Mouse (Mus musculus): ENCODE data around the gene Mab21l3. TPM values are rescaled to one million over a fixed set of nuclear protein-coding genes. Genes with fewer than 3 reads are reported as not detected.
"Not testable (repeated sequence)": the region's sequence is repeated elsewhere in the genome, so short reads cannot be mapped to it uniquely, and the experiment has no call there.

Mab21l3 gene
- polyA plus RNA-seq, 1 experiment from 2014 or later = 0.71 TPM

DNA sequence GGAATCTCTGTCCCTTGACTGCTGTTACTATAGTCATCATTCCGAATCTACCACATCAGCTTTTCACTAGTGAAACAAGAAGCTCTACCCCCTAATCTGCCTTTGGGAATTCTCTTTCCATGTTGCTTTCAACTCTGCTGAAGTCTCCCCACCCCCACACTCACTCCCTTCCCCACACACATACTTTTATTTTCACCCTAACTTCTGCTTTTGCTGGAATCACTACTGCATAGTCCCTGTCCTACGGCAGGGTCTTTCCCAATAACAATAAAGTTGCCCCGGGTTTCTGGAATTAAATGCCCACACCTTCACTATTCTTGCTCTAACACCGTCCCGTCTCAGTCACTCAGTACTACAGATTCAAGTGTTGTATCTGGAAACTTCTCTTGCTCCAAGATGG lies 12.2 kb downstream of the Mab21l3 start:
- Histone ChIP-seq H3K27ac (0 out of 2 replicates have a peak overlapping the region, but pooled peaks have one; percentile 45), H3K4me3 (no peak overlapping the region), H3K9me3 (replicated peaks) (no peaks in the 10 kb centered on the region), H3K9ac (no peak overlapping the region), H3K4me1 (peaks cover 20% of the 10 kb centered on the region), H3K27me3 (no peaks in the 10 kb centered on the region; the same call in 1 of the 2 replicates), H3K36me3 (no peaks in the 10 kb centered on the region), H3K4me2 (replicated peaks) (peak overlapping the region; percentile 44)
- peak; percentile 14; the same call in 1 of the 2 replicates for ATAC-seq (ENCODE audit: low FRiP score)
- WGBS = 72% methylated on average over 5 of the region's 5 CpGs

DNA sequence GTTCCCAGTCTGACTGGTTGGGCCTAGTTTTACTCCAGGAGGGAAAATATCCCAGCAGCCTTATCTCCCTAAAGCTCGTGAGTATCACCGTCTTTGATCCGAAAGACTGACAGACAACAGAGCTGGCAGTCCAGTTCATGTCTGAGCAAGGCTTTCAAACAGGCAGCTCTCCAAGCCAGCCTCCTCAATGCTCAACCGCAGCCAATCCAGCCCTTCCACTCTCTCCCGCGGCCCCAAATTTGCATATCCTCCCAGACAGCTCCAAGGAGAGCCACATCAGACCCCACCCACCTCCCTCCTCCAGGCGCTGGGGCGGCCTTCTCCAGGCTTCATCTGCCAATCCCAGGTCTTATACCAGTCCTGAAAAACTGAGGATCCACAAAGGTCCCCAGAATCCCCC lies 12.7 kb downstream of the Mab21l3 start:
- H3K4me2 ChIP-seq (replicated peaks) = peak overlapping the region; percentile 44
- 2% methylated on average over 8 of the region's 8 CpGs for WGBS

DNA sequence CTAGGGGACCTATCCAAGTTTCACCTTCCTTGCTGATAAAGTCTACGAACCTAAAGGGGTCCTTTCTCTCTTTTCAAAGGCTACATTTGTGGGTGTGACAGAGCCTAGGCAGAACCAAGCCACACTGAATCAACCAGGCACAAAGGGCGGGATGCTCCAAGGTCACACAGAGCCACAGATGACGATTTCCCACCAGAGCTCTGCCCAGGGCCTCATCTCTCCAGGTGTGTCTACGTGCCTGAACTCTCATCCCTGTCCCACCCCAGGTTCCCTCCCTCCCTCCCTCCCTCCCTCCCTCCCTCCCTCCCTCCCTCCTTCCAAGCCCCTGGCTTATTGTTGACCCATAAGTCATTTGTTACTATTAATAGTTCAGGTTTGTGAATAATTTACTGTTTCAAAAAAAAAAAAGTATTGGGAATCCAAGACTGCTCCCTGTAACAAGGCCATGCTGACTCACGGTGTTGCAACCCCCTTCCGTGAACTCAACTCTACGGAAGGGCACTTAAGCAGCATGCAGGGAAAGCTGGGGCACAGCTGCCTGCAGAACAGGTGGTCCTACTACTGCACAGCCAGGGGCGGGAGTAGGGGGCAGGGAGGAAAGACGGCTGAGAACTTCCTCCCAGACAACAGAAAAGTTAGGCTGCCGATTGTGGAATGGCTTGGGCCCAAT lies 17.4 kb downstream of the Mab21l3 start:
- no peak overlapping the region for H3K4me2 ChIP-seq (replicated peaks)
- no peak for ATAC-seq (ENCODE audit: low FRiP score)
- H3K4me3 ChIP-seq = no peak overlapping the region

More for the DNA sequence above, 12.7 kb downstream of the Mab21l3 start:
- no peaks in the 10 kb centered on the region; the same call in 1 of the 2 replicates for H3K27me3 ChIP-seq
- no peaks in the 10 kb centered on the region for H3K9me3 ChIP-seq (replicated peaks)
- peak overlapping the region; percentile 32; the same call in 1 of the 2 replicates for H3K9ac ChIP-seq
- no peaks in the 10 kb centered on the region for H3K36me3 ChIP-seq
- ATAC-seq (ENCODE audit: low FRiP score) = peak; percentile 92
- no peak overlapping the region for H3K4me3 ChIP-seq
- H3K4me1 ChIP-seq = peaks cover 21% of the 10 kb centered on the region
- 0 out of 2 replicates have a peak overlapping the region, but pooled peaks have one; percentile 45 for H3K27ac ChIP-seq

GRCm38 (mm10) chr3:101829881-101830616 lies 18.7 kb downstream of the Mab21l3 start:
- no peak for ATAC-seq (ENCODE audit: low FRiP score)
- H3K27me3 ChIP-seq = no peaks in the 10 kb centered on the region; the same call in 1 of the 2 replicates
- H3K4me1 ChIP-seq = peaks cover 13% of the 10 kb centered on the region
- no peak overlapping the region for H3K9ac ChIP-seq
- no peak overlapping the region for H3K4me2 ChIP-seq (replicated peaks)
- H3K36me3 ChIP-seq = no peaks in the 10 kb centered on the region
- no peak overlapping the region for H3K4me3 ChIP-seq
- H3K9me3 ChIP-seq (replicated peaks) = no peaks in the 10 kb centered on the region
- 73% methylated on average over 10 of the region's 10 CpGs for WGBS
- H3K27ac ChIP-seq = no peak overlapping the region

More for the DNA sequence above, 17.4 kb downstream of the Mab21l3 start:
- H3K9me3 ChIP-seq (replicated peaks) = no peaks in the 10 kb centered on the region
- H3K27ac ChIP-seq = no peak overlapping the region
- H3K36me3 ChIP-seq = no peaks in the 10 kb centered on the region
- peaks cover 24% of the 10 kb centered on the region for H3K4me1 ChIP-seq
- WGBS = 33% methylated on average over 10 of the region's 10 CpGs
- no peak overlapping the region for H3K9ac ChIP-seq
- no peaks in the 10 kb centered on the region; the same call in 1 of the 2 replicates for H3K27me3 ChIP-seq

GRCm38 (mm10) chr3:101828595-101828994 lies 20.2 kb downstream of the Mab21l3 start:
- no peaks in the 10 kb centered on the region; the same call in 1 of the 2 replicates for H3K27me3 ChIP-seq
- H3K36me3 ChIP-seq = no peaks in the 10 kb centered on the region
- no peaks in the 10 kb centered on the region for H3K9me3 ChIP-seq (replicated peaks)
- no peak overlapping the region for H3K4me3 ChIP-seq
- no peak overlapping the region for H3K9ac ChIP-seq
- WGBS = 51% methylated on average over 3 of the region's 3 CpGs
- H3K27ac ChIP-seq = no peak overlapping the region
- H3K4me2 ChIP-seq (replicated peaks) = no peak overlapping the region
- no peak for ATAC-seq (ENCODE audit: low FRiP score)
- H3K4me1 ChIP-seq = peaks cover 13% of the 10 kb centered on the region

DNA sequence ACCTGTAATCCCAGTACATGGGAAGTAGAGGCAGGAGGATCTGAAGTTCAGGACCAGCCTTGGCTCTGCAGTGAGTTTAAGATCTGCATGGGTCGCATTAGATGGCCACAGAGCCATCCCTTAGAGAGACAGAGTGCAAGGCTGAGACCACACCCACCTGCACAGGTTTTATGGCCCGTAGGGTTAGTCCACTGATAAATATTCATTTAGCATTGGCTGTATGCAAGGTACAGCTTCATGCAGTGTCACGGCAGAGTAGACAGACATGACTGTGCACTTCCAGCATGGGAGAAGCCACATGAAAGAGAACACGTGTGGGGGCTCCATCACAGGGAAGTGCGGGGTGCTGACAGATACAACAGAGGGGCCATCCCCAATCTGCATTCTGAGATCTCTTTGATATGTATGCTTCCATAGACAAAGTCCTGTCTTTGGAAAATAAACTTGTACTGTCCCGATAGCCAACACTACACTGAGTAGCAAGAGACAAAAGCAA lies 21.5 kb downstream of the Mab21l3 start:
- no peaks in the 10 kb centered on the region for H3K36me3 ChIP-seq
- no peak overlapping the region for H3K27ac ChIP-seq
- peaks cover 13% of the 10 kb centered on the region for H3K4me1 ChIP-seq
- 83% methylated on average over 6 of the region's 6 CpGs for WGBS
- no peak overlapping the region for H3K4me3 ChIP-seq
- no peaks in the 10 kb centered on the region; the same call in 1 of the 2 replicates for H3K27me3 ChIP-seq
- no peaks in the 10 kb centered on the region for H3K9me3 ChIP-seq (replicated peaks)
- H3K9ac ChIP-seq = no peak overlapping the region
- ATAC-seq (ENCODE audit: low FRiP score) = no peak
- H3K4me2 ChIP-seq (replicated peaks) = no peak overlapping the region

DNA sequence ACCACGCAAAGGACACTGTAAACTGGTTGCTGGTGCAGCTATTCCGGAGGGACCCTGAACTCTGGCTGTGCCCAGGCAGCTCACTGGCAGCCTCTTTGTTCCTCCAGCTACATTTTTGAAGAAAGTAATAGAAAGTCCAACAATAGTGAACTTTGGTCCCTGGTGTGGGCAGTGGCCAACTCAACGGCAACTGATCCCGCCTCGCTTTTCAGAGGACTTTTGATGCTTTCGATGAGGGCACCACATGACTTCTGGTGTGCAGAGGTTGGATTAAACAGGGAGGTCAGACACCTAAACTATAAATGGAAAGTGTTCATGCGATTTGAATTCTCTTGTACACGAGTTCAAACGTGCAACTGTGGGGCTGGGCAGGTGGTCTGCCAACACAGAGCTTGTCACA lies 24.4 kb downstream of the Mab21l3 start:
- WGBS = 84% methylated on average over 9 of the region's 9 CpGs
- Histone ChIP-seq H3K4me1 (peaks cover 5% of the 10 kb centered on the region; the same call in 1 of the 2 replicates), H3K27ac (no peak overlapping the region), H3K9ac (no peak overlapping the region), H3K9me3 (replicated peaks) (no peaks in the 10 kb centered on the region), H3K4me2 (replicated peaks) (no peak overlapping the region), H3K4me3 (no peak overlapping the region), H3K27me3 (no peaks in the 10 kb centered on the region), H3K36me3 (no peaks in the 10 kb centered on the region)
- ATAC-seq (ENCODE audit: low FRiP score) = no peak

GRCm38 (mm10) chr3:101822052-101822451 lies 26.7 kb downstream of the Mab21l3 start:
- H3K27ac ChIP-seq = no peak overlapping the region
- H3K4me3 ChIP-seq = no peak overlapping the region
- WGBS = 77% methylated on average over 5 of the region's 5 CpGs
- H3K27me3 ChIP-seq = no peaks in the 10 kb centered on the region
- no peaks in the 10 kb centered on the region for H3K36me3 ChIP-seq
- no peak overlapping the region for H3K4me2 ChIP-seq (replicated peaks)
- no peaks in the 10 kb centered on the region for H3K4me1 ChIP-seq
- no peak for ATAC-seq (ENCODE audit: low FRiP score)
- H3K9ac ChIP-seq = no peak overlapping the region
- no peaks in the 10 kb centered on the region for H3K9me3 ChIP-seq (replicated peaks)

DNA sequence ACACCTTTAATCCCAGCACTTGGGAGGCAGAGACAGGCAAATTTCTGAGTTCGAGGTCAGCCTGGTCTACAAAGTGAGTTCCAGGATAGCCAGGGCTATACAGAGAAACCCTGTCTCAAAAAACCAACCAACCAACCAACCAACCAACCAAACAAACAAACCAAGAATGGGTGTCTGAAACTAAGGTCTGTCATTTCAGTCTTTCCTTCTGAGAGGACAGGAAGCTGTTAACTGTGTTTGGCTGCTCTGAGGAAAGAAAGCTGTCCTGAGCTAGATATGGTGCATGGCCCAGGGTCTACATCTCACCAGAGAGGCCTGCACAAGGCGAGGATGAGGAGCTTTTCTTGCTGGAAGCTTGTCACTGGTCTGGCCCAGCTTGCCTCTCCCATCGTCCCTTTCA lies 28.1 kb downstream of the Mab21l3 start:
- H3K27ac ChIP-seq; H3K36me3 ChIP-seq; ATAC-seq (ENCODE audit: low FRiP score); H3K9ac ChIP-seq; H3K27me3 ChIP-seq; H3K4me3 ChIP-seq; H3K4me2 ChIP-seq (replicated peaks); H3K9me3 ChIP-seq (replicated peaks); H3K4me1 ChIP-seq: not testable (repeated sequence)
- 74% methylated on average over 3 of the region's 3 CpGs for WGBS

DNA sequence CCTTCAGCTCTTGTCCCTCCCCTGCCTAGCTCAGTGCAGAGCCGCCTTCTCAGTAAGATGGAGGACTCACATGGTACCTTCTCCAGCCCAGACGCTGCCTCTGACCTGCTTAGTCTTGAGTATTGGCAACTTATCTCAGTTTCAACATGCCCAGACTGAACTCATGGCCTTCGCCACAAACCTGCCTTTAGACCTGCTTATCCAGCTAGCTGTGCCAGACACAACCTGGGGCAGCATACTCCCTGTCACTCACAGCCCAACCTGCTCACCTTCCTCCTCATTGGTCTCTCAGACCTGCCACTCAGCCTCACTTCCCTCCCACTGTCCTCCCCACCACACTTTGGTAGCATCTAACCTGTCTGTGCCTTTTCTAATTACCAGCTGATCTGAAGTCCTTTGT lies 32.8 kb downstream of the Mab21l3 start:
- no peaks in the 10 kb centered on the region for H3K36me3 ChIP-seq
- H3K9me3 ChIP-seq (replicated peaks) = no peaks in the 10 kb centered on the region
- H3K27me3 ChIP-seq = no peaks in the 10 kb centered on the region
- no peak overlapping the region for H3K27ac ChIP-seq
- H3K4me3 ChIP-seq = no peak overlapping the region
- H3K9ac ChIP-seq = no peak overlapping the region
- no peak for ATAC-seq (ENCODE audit: low FRiP score)
- 0 out of 2 replicates have a peak, but pooled peaks cover 3% of the 10 kb centered on the region for H3K4me1 ChIP-seq
- WGBS = 85% methylated on average over 3 of the region's 3 CpGs
- H3K4me2 ChIP-seq (replicated peaks) = no peak overlapping the region

DNA sequence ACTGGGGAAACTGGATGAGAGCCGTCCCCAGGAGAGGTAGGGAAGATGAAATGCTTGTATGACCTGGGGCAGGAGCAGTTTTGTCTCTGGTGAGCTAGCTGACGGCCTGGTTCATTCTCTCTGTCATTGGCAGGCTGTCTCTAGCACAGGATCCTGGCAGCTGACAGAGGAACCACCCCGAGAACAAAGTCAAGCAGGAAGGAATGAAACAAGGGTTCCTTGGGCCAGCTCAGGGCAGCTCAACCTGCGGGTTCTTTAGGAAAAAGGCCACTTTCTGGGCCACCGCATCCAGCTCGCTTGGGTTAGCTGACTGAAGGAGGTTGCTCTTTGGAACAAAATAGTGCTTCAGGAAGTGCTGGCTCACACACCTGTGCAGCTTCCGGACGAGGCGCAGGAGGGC lies 34.0 kb downstream of the Mab21l3 start:
- H3K4me1 ChIP-seq = 0 out of 2 replicates have a peak, but pooled peaks cover 3% of the 10 kb centered on the region
- ATAC-seq (ENCODE audit: low FRiP score) = no peak
- 79% methylated on average over 9 of the region's 9 CpGs for WGBS
- H3K36me3 ChIP-seq = no peaks in the 10 kb centered on the region
- H3K4me3 ChIP-seq = no peak overlapping the region
- H3K9me3 ChIP-seq (replicated peaks) = no peaks in the 10 kb centered on the region
- H3K4me2 ChIP-seq (replicated peaks) = no peak overlapping the region
- H3K9ac ChIP-seq = no peak overlapping the region
- no peak overlapping the region for H3K27ac ChIP-seq
- no peaks in the 10 kb centered on the region for H3K27me3 ChIP-seq

DNA sequence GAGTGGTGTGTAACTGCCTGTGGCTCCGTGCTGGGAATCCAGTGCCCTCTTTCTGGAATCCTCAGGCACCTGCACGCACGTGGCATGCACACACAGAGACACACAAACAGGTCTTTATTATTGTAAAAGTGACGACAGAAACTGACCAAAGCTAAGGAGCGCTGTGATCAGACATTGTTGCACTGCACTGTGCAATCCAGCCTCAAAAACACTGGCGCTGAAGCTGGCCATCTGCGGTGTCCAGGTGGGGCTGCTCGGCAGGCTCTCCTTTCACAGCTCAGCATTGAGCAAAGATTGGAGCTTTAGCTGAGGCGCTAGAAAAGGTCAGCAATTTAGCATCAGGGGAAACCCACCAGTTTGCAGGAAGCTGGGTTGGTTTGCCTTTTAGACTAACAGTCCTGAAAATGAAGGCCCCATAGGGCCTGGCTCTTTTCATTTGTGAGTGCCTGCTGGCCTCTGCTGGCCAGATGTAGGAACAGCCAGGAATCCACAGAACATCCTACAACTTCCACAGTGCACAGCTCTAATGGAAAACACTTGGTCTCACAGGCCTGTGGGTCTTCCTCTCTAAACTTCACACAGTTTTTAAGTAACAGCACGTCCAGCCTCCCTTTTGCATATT lies 36.3 kb downstream of the Mab21l3 start:
- WGBS = 61% methylated on average over 10 of the region's 10 CpGs
- H3K27me3 ChIP-seq = no peaks in the 10 kb centered on the region
- 0 out of 2 replicates have a peak, but pooled peaks cover 3% of the 10 kb centered on the region for H3K4me1 ChIP-seq
- no peak overlapping the region for H3K4me2 ChIP-seq (replicated peaks)
- H3K27ac ChIP-seq = no peak overlapping the region
- peak; percentile 81 for ATAC-seq (ENCODE audit: low FRiP score)
- H3K36me3 ChIP-seq = no peaks in the 10 kb centered on the region
- no peaks in the 10 kb centered on the region for H3K9me3 ChIP-seq (replicated peaks)
- no peak overlapping the region for H3K4me3 ChIP-seq
- no peak overlapping the region for H3K9ac ChIP-seq

Data from hindbrain, embryonic 12.5 days (tissue).